Mouse (Mus musculus): ENCODE data around the gene Matn1. TPM values are rescaled to one million over a fixed set of nuclear protein-coding genes. Genes with fewer than 3 reads are reported as not detected.

The Matn1 gene
- polyA plus RNA-seq, 1 experiment: not detected

GRCm38 (mm10) chr4:130921986-130922385, 22.2 kb upstream of the Matn1 start:
- H3K4me1 ChIP-seq (ENCODE audit: control insufficient read depth): no peaks in the 10 kb centered on the region

GRCm38 (mm10) chr4:130926274-130926673, 17.9 kb upstream of the Matn1 start:
- Histone ChIP-seq H3K4me3 (replicated peaks) (no peak overlapping the region), H3K9me3 (ENCODE audit: control insufficient read depth, low read length) (no peaks in the 10 kb centered on the region), H3K4me1 (ENCODE audit: control insufficient read depth) (no peaks in the 10 kb centered on the region), H3K36me3 (ENCODE audit: control insufficient read depth) (no peaks in the 10 kb centered on the region), H3K27me3 (ENCODE audit: control insufficient read depth) (no peaks in the 10 kb centered on the region)
- TF ChIP-seq GATA1 (IDR thresholded peaks at IDR 0.05; ENCODE audit: low read length) (no peak), TAL1 (IDR thresholded peaks at IDR 0.05; ENCODE audit: low read length) (no peak)

More at GRCm38 (mm10) chr4:130921986-130922385, 22.2 kb upstream of the Matn1 start:
- TF ChIP-seq GATA1 (IDR thresholded peaks at IDR 0.05; ENCODE audit: low read length): no peak
- TF ChIP-seq TAL1 (IDR thresholded peaks at IDR 0.05; ENCODE audit: low read length): no peak
- Histone ChIP-seq H3K27me3 (ENCODE audit: control insufficient read depth) (no peaks in the 10 kb centered on the region), H3K4me3 (replicated peaks) (no peak overlapping the region), H3K9me3 (ENCODE audit: control insufficient read depth, low read length) (no peaks in the 10 kb centered on the region), H3K36me3 (ENCODE audit: control insufficient read depth) (no peaks in the 10 kb centered on the region)

- H3K36me3 ChIP-seq (ENCODE audit: control insufficient read depth): no peaks in the 10 kb centered on the region
- H3K4me1 ChIP-seq (ENCODE audit: control insufficient read depth): no peaks in the 10 kb centered on the region
- TF ChIP-seq GATA1 (IDR thresholded peaks at IDR 0.05; ENCODE audit: low read length): no peak
- no peak for TF ChIP-seq TAL1 (IDR thresholded peaks at IDR 0.05; ENCODE audit: low read length)
- no peaks in the 10 kb centered on the region for H3K27me3 ChIP-seq (ENCODE audit: control insufficient read depth)
- H3K9me3 ChIP-seq (ENCODE audit: control insufficient read depth, low read length): no peaks in the 10 kb centered on the region
- H3K4me3 ChIP-seq (replicated peaks): no peak overlapping the region
Measured at GRCm38 (mm10) chr4:130927821-130928220, 16.4 kb upstream of the Matn1 start.

- 0 out of 2 replicates have a peak, but pooled peaks cover 3% of the 10 kb centered on the region for H3K27me3 ChIP-seq (ENCODE audit: control insufficient read depth)
- no peak overlapping the region for H3K4me3 ChIP-seq (replicated peaks)
- H3K4me1 ChIP-seq (ENCODE audit: control insufficient read depth): no peaks in the 10 kb centered on the region
- H3K36me3 ChIP-seq (ENCODE audit: control insufficient read depth): no peaks in the 10 kb centered on the region
- no peaks in the 10 kb centered on the region for H3K9me3 ChIP-seq (ENCODE audit: control insufficient read depth, low read length)
- TF ChIP-seq TAL1 (IDR thresholded peaks at IDR 0.05; ENCODE audit: low read length): no peak
- TF ChIP-seq GATA1 (IDR thresholded peaks at IDR 0.05; ENCODE audit: low read length): no peak
Measured at GRCm38 (mm10) chr4:130942644-130943043, 1.5 kb upstream of the Matn1 start.

- TF ChIP-seq GATA1 (IDR thresholded peaks at IDR 0.05; ENCODE audit: low read length): no peak
- no peak for TF ChIP-seq TAL1 (IDR thresholded peaks at IDR 0.05; ENCODE audit: low read length)
- Histone ChIP-seq H3K4me3 (replicated peaks) (no peak overlapping the region), H3K4me1 (ENCODE audit: control insufficient read depth) (no peaks in the 10 kb centered on the region), H3K27me3 (ENCODE audit: control insufficient read depth) (0 out of 2 replicates have a peak, but pooled peaks cover 3% of the 10 kb centered on the region), H3K36me3 (ENCODE audit: control insufficient read depth) (no peaks in the 10 kb centered on the region), H3K9me3 (ENCODE audit: control insufficient read depth, low read length) (no peaks in the 10 kb centered on the region)
Measured at GRCm38 (mm10) chr4:130944779-130945178, 594 bp downstream of the Matn1 start.

- H3K4me1 ChIP-seq (ENCODE audit: control insufficient read depth): no peaks in the 10 kb centered on the region
Measured at GRCm38 (mm10) chr4:130947094-130947647, 3.0 kb downstream of the Matn1 start.

GRCm38 (mm10) chr4:130949821-130950384, 5.7 kb downstream of the Matn1 start:
- Histone ChIP-seq H3K36me3 (ENCODE audit: control insufficient read depth) (no peaks in the 10 kb centered on the region), H3K27me3 (ENCODE audit: control insufficient read depth) (no peaks in the 10 kb centered on the region), H3K4me1 (ENCODE audit: control insufficient read depth) (no peaks in the 10 kb centered on the region), H3K9me3 (ENCODE audit: control insufficient read depth, low read length) (no peaks in the 10 kb centered on the region), H3K4me3 (replicated peaks) (no peak overlapping the region)
- TF ChIP-seq GATA1 (IDR thresholded peaks at IDR 0.05; ENCODE audit: low read length) (no peak), TAL1 (IDR thresholded peaks at IDR 0.05; ENCODE audit: low read length) (no peak)

More at GRCm38 (mm10) chr4:130947094-130947647, 3.0 kb downstream of the Matn1 start:
- Histone ChIP-seq H3K9me3 (ENCODE audit: control insufficient read depth, low read length) (no peaks in the 10 kb centered on the region), H3K36me3 (ENCODE audit: control insufficient read depth) (no peaks in the 10 kb centered on the region), H3K4me3 (replicated peaks) (no peak overlapping the region), H3K27me3 (ENCODE audit: control insufficient read depth) (0 out of 2 replicates have a peak, but pooled peaks cover 3% of the 10 kb centered on the region)
- no peak for TF ChIP-seq GATA1 (IDR thresholded peaks at IDR 0.05; ENCODE audit: low read length)
- no peak for TF ChIP-seq TAL1 (IDR thresholded peaks at IDR 0.05; ENCODE audit: low read length)

GRCm38 (mm10) chr4:130952531-130952930, 8.3 kb downstream of the Matn1 start:
- TF ChIP-seq TAL1 (IDR thresholded peaks at IDR 0.05; ENCODE audit: low read length) (no peak), GATA1 (IDR thresholded peaks at IDR 0.05; ENCODE audit: low read length) (no peak)

GRCm38 (mm10) chr4:130957156-130957555, 13.0 kb downstream of the Matn1 start:
- TF ChIP-seq TAL1 (IDR thresholded peaks at IDR 0.05; ENCODE audit: low read length) (no peak), GATA1 (IDR thresholded peaks at IDR 0.05; ENCODE audit: low read length) (no peak)
- Histone ChIP-seq H3K4me1 (ENCODE audit: control insufficient read depth) (no peaks in the 10 kb centered on the region), H3K9me3 (ENCODE audit: control insufficient read depth, low read length) (no peaks in the 10 kb centered on the region), H3K27me3 (ENCODE audit: control insufficient read depth) (no peaks in the 10 kb centered on the region), H3K36me3 (ENCODE audit: control insufficient read depth) (no peaks in the 10 kb centered on the region), H3K4me3 (replicated peaks) (no peak overlapping the region)

More at GRCm38 (mm10) chr4:130952531-130952930, 8.3 kb downstream of the Matn1 start:
- Histone ChIP-seq H3K4me3 (replicated peaks) (no peak overlapping the region), H3K27me3 (ENCODE audit: control insufficient read depth) (no peaks in the 10 kb centered on the region), H3K4me1 (ENCODE audit: control insufficient read depth) (no peaks in the 10 kb centered on the region), H3K36me3 (ENCODE audit: control insufficient read depth) (no peaks in the 10 kb centered on the region), H3K9me3 (ENCODE audit: control insufficient read depth, low read length) (no peaks in the 10 kb centered on the region)
